Mouse (Mus musculus) cerebral cortex, adult 2 months (tissue): ENCODE data around the gene Nfil3.

ENCODE experiments used
- WGBS: fragments of 180-500 bp; shearing (Covaris S2); methylation state at CpG from one replicate; pipeline ENCODE4 v1.1.7; 2018; 5-methylcytosine and 5-hydroxymethylcytosine counted together

Gene Nfil3

GRCm38 (mm10) chr13:52942876-52943388, 37.9 kb downstream of the Nfil3 start:
- WGBS: 57% methylated on average over 1 of the region's 1 CpGs

- WGBS: 91% methylated on average over 7 of the region's 7 CpGs
Measured at GRCm38 (mm10) chr13:52940956-52941355, 39.9 kb downstream of the Nfil3 start.

GRCm38 (mm10) chr13:52930582-52930981, 50.3 kb downstream of the Nfil3 start:
- 39% methylated on average over 10 of the region's 10 CpGs for WGBS

- under 1% methylated on average over 63 of the region's 63 CpGs for WGBS
Measured at GRCm38 (mm10) chr13:52929209-52930171, 51.4 kb downstream of the Nfil3 start, which contains the start of gene Auh. Gene Auh (minus strand): TSS chr13:52929681.

- 36% methylated on average over 9 of the region's 9 CpGs for WGBS
Measured at GRCm38 (mm10) chr13:52928392-52928791, 52.5 kb downstream of the Nfil3 start.

GRCm38 (mm10) chr13:52924457-52924856, 56.4 kb downstream of the Nfil3 start:
- 66% methylated on average over 5 of the region's 5 CpGs for WGBS

GRCm38 (mm10) chr13:52921966-52922365, 58.9 kb downstream of the Nfil3 start:
- WGBS: 85% methylated on average over 8 of the region's 8 CpGs

- WGBS: 85% methylated on average over 7 of the region's 7 CpGs
Measured at GRCm38 (mm10) chr13:52921065-52921825, 59.6 kb downstream of the Nfil3 start.

GRCm38 (mm10) chr13:52919790-52920352, 61.0 kb downstream of the Nfil3 start:
- WGBS: 87% methylated on average over 10 of the region's 10 CpGs

- WGBS: 95% methylated on average over 5 of the region's 5 CpGs
Measured at GRCm38 (mm10) chr13:52918333-52918732, 62.5 kb downstream of the Nfil3 start.
